Mouse (Mus musculus): ENCODE data around the gene Atp8b3.
A peak's percentile ranks its signal among the peaks of the same experiment; 100 is the strongest.

Atp8b3 gene

DNA sequence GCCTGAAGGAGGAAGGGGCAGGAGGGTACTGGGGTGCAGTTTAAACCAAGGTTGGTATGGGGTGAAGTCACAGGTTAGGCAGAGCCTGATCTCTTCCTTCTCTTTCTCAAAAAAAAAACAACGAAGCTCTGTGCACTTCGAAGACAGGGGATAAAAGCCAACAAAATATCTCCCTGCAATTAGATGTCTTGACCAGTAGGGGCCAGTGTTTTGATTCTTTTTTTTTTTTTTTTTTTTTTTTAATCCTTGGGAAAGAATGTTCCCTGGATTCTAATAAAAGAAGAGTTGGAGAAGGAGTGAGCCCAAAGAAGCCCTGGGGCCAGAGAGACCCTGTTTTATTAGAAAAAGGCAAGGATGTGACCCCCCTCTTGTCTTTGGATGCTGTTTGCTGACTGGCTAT, 19.6 kb downstream of the Atp8b3 start:
- no peak for DNase-seq (ENCODE audit: low read depth)

- no peak for DNase-seq (ENCODE audit: low read depth)
Measured at GRCm38 (mm10) chr10:80513739-80514138, 25.2 kb downstream of the Atp8b3 start.

GRCm38 (mm10) chr10:80510273-80510660, 28.7 kb downstream of the Atp8b3 start:
- DNase-seq (ENCODE audit: low read depth) = peak; percentile 26

- peak; percentile 80 for DNase-seq (ENCODE audit: low read depth)
Measured at GRCm38 (mm10) chr10:80509412-80510272, 29.3 kb downstream of the Atp8b3 start.

DNA sequence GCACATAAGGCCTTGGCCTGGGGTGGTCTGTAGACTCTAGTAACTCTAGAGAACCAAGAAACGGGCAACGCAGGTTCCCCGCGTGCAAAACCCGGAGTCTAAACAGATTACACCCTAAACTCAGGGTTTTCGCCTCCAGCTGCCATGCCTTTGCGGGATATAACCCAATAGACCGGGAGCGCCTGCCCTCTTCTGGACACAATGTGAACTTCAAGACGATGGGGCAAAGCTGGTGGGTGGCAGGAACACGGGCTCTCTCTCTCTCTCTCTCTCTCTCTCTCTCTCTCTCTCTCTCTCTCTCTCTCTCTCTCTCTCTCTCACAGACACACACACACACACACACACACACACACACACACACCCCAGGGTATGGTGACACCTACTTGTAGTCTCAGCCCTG, 32.7 kb downstream of the Atp8b3 start:
- peak; percentile 65 for DNase-seq (ENCODE audit: low read depth)

DNA sequence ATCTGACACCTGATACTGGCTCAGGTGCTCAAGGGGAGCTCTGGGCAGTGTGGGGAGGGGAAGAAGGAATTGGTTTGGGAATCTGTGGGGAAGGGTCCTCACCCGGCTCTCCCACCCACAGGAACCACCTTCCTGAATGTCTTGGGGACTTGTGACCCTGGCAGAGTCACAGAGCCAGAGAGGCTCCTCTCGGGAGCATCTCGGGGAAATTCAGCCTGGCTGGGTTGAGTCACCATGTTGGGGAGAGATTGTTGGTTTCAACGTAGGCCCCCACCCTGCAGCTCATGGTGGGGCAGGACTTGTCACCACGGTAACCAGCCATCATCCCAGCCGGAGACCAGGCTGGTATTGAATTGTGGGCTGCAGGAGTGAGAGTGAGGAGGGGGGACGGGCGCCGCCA, 34.2 kb downstream of the Atp8b3 start:
- DNase-seq (ENCODE audit: low read depth) = no peak

DNA sequence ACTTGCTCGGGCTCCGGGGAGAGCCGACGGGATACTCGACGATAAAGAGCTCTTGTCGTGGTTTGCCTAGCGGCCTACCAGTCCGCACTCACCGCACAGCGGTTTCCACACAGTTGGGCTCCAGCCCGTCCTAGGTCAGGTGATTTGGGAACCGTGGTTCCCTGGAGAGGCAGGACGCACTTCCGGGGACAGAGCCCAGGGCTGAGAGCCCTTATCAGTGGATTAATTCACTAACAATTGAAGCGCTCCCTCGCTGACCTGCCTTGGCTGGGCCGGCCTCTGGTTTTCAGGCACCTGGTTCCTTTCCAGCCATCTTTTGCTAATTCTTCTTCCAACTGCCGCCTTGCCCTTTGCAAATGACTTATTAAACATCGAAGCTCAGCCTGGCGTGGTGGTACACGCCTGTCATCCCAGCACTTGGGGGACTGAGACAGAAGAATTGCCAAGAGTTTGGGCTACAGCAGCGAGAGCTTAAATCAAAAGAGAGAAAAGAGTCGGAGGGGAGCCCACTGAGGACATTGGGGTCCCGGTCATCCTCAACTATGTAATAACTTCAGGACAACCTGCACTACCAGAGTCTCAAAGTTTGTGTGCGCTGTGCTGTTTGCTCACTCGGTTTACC, 35.2 kb downstream of the Atp8b3 start:
- no peak for DNase-seq (ENCODE audit: low read depth)

DNA sequence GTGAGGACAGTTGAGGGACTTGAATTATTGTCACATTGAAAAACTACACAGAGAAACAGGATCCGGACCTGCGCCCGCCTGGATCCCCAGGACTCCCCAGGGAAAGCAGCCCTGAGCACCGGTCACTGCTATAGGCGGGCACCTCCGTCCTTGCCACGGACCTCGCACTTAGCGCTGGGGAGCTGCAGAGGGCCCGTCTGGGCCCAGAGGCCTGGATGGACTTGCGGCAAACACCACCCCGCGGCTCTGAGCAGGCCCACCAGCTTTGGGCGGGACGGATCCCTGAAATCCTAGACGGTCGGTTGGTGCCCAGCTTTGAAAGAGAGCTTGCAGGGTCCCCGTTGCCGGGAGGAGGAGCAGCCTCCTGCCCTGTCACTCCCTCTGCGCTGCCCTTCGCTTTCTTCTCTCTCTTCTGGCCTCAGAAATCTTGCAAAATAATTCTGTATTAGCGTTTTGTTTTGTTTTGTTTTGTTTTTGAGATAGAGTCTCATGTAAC, 36.1 kb downstream of the Atp8b3 start:
- no peak for DNase-seq (ENCODE audit: low read depth)

DNA sequence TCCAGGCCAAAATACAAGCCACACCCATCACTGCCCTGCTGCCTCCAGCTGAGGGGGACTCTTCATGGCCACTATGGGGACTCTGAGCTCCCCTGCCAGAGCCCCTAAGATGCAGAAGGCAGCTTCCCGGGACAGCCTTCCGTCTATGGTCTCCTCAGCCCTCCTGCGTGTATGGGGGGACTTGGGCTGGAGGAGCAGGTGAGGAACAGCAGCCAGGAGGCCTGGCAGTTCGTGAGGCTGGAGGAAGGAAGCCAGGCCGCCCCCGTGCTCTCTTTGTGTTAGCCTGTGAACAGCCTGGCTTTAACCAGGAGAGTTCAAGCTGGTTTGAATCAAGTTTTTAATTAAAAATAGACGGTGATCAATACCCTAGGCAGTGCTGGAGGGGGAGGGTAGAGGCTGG, 36.6 kb downstream of the Atp8b3 start:
- DNase-seq (ENCODE audit: low read depth) = no peak

DNA sequence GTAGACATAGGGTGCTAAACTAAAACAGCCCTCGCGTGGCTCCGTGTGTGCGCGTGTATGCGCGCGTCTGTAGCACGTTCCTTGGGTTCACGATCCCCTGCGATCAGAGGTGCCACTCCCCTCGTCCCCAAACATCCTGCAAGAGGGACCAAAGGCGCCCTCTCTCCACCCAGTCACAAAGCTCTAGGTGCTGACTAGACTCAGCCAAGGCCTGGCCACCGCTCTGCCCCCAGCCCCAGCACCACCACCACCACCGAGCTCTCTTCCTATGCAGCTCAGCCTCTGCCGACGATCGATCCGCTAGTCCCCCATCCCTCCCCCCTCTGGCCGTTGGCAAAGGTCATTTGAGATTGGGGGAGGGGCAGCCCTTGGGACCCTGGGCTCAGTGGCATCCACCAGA, 42.5 kb downstream of the Atp8b3 start:
- no peak for DNase-seq (ENCODE audit: low read depth)

DNA sequence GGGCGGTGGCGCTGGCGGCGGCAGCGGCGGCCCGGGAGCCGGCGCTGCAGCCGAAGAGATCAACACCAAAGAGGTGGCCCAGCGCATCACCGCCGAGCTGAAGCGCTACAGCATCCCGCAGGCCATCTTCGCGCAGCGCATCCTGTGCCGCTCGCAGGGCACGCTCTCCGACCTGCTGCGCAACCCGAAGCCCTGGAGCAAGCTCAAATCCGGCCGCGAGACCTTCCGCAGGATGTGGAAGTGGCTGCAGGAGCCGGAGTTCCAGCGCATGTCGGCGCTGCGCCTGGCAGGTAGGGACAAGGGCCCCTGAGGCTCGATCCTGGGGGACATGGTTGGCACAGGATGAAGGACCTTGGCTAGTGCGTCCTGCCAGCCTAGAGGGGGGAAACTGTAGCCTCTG, 43.0 kb downstream of the Atp8b3 start:
- DNase-seq (ENCODE audit: low read depth) = no peak

DNA sequence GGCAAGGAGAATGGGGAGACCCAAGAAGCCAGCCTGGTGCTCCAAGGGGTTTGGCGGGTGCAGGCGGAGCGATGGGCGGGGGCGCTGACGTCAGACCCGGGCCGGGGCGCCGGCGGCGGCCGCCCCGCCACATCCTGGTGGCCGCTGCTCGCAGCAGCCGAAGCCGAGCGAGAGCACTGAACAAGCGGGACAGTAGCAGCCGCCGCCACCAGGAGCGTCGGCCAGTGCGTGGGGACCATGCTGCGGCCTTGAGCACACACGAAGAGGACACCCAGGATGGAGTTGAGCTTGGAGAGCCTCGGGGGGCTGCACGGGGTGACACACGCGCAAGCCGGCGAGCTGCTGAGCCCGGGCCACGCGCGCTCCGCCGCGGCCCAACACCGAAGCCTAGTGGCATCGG, 44.2 kb downstream of the Atp8b3 start, which contains the start of gene Onecut3:
TSS of gene Onecut3 (plus strand) at position 104 of the 400 bp plus-strand sequence.
- no peak for DNase-seq (ENCODE audit: low read depth)

DNA sequence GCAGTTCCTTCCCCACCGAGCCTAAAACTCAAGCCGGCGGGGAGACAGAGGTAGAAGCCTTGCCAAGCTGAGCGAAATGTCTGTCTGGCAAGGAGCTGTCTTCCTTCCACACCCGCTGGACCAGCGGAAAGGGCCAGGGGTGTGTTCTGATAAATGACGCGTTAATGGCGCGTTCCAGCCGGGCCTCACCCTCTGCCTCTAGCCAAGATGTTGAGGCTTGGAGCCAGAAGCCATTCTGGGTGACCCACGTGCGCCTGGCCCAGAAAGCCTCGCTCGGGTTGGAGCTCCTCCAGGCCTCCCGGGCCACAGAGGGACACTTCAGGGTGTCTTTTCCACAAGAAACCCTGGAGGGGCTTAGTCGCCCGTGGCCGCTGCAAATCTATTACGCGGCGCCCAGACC, 48.9 kb downstream of the Atp8b3 start:
- no peak for DNase-seq (ENCODE audit: low read depth)

GRCm38 (mm10) chr10:80486862-80487379, 52.0 kb downstream of the Atp8b3 start:
- DNase-seq (ENCODE audit: low read depth) = peak; percentile 35

DNA sequence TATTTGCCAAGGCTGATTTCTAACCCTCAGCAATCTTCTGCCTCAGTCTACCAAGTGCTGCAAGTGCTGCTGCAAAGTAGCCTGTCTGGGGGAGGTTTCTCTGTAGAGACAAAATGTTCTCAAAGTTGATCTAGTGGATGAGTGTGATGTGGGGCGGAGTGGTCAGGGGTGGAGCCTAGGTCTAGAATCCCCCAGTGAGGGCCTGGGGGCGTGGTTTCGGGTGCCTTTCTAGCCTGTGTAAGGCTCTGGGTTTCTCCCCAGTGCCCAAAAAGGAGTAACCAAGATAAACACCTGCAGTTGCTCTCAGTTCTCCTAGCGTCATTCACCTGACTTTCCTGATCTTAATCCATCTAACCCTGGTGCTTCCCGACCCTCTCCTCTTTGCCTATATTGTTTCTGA, 57.9 kb downstream of the Atp8b3 start:
- DNase-seq (ENCODE audit: low read depth) = no peak

GRCm38 (mm10) chr10:80478531-80478930, 60.4 kb downstream of the Atp8b3 start:
- DNase-seq (ENCODE audit: low read depth) = no peak

DNA sequence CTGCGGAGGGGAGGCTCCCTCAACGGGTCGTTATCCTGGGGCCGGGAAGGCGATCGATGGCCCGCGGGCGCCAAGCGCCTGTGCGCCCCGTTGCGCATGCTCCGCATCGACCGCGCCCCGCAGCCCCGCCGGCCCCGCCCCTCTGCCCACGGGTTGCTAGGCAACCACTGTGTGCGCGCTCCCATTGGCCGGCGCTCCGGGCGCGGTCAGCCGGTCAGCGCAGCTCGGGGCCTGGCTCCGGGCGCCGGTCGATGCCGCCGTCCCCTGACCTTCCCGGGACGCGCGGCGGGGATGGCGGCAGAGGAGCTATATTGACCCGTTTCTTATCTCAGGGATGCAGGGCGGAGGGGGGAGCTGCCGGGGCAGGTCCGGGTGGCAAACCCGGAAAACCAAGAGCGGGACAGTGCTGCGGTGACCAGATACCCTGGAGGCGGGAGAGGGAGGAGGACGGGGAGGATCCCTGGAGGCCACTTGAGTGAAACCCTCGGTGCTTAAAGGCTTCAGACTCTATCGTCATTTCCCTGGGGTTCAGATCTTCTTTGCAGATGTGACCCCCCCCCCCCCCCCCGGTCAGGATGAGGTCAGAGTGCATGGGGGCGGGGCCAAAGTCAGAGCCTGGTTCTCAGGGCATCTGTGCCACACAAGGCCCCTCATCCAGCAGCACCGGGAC, 63.5 kb downstream of the Atp8b3 start:
- DNase-seq (ENCODE audit: low read depth) = peak; percentile 69

Data from 416B (cell line).